Mouse (Mus musculus) neural tube, embryonic 11.5 days (tissue): ENCODE results near the gene Nrap. TPM values are rescaled to one million over a fixed set of nuclear protein-coding genes. Genes with fewer than 3 reads are reported as not detected.
A peak's percentile ranks its signal among the peaks of the same experiment; 100 is the strongest.

Source experiments
- ATAC-seq: fragments of 200-750 bp; cut with Nextera tagmentation; 2 replicates; pipeline ENCODE4 v1.8.0; 2017; ENCODE audit warnings: moderate number of reproducible peaks, mild to moderate bottlenecking, moderate TSS enrichment, moderate library complexity; ENCODE audit not compliant: insufficient read depth, low FRiP score, low TSS enrichment
- DNase-seq: peaks from one replicate; pipeline ENCODE4 v3.0.0-alpha.2; 2015; ENCODE audit warnings: low spot score
- H3K27ac ChIP-seq: fragments of 300-500 bp; sonication (generic); 2 replicates; pipeline ENCODE4 v1.5.1; 2014; ENCODE audit warnings: low read depth, mild to moderate bottlenecking, low read length
- H3K27me3 ChIP-seq: fragments of 300-500 bp; sonication (generic); 2 replicates; pipeline ENCODE4 v1.6.1; 2014; ENCODE audit warnings: mild to moderate bottlenecking, low read length, mixed read lengths; ENCODE audit not compliant: control insufficient read depth, insufficient read depth
- H3K36me3 ChIP-seq: fragments of 300-500 bp; sonication (generic); 2 replicates; pipeline ENCODE4 v1.6.1; 2014; ENCODE audit warnings: mild to moderate bottlenecking, low read length, moderate library complexity, mixed read lengths; ENCODE audit not compliant: control insufficient read depth, insufficient read depth
- H3K4me1 ChIP-seq: fragments of 300-500 bp; sonication (generic); 2 replicates; pipeline ENCODE4 v1.6.1; 2014; ENCODE audit warnings: low read length, mixed read lengths; ENCODE audit not compliant: control insufficient read depth, insufficient read depth
- H3K4me2 ChIP-seq: fragments of 300-500 bp; sonication (generic); 2 replicates; pipeline ENCODE4 v1.6.1; 2014; ENCODE audit warnings: low read depth, mild to moderate bottlenecking, moderate library complexity
- H3K4me3 ChIP-seq: fragments of 300-500 bp; sonication (generic); 2 replicates; pipeline ENCODE4 v1.5.1; 2014; ENCODE audit warnings: low read depth, low read length
- H3K9ac ChIP-seq: fragments of 300-500 bp; sonication (generic); 2 replicates; pipeline ENCODE4 v1.6.1; 2014; ENCODE audit warnings: mild to moderate bottlenecking, low read length
- H3K9me3 ChIP-seq: fragments of 300-500 bp; sonication (generic); 2 replicates; pipeline ENCODE4 v1.6.1; 2016; ENCODE audit warnings: low read length; ENCODE audit not compliant: control insufficient read depth
- WGBS: fragments of 180-500 bp; shearing (Covaris S2); extraction: QIAGEN DNeasy Blood & Tissue Kit; methylation state at CpG from one replicate; pipeline ENCODE4 v1.1.7; 2014; 5-methylcytosine and 5-hydroxymethylcytosine counted together
- polyA plus RNA-seq: library from polyadenylated mRNA; unstranded; fragments of >200 nt; fragmentation: Nextera tagmentation; extraction: Ambion mirVana; gene quantifications from 2 replicates; pipeline ENCODE4 v1.2.1, GENCODE M21; 2014

Gene Nrap
- polyA plus RNA-seq, 1 experiment from 2014 or later, result 0.16 TPM

DNA sequence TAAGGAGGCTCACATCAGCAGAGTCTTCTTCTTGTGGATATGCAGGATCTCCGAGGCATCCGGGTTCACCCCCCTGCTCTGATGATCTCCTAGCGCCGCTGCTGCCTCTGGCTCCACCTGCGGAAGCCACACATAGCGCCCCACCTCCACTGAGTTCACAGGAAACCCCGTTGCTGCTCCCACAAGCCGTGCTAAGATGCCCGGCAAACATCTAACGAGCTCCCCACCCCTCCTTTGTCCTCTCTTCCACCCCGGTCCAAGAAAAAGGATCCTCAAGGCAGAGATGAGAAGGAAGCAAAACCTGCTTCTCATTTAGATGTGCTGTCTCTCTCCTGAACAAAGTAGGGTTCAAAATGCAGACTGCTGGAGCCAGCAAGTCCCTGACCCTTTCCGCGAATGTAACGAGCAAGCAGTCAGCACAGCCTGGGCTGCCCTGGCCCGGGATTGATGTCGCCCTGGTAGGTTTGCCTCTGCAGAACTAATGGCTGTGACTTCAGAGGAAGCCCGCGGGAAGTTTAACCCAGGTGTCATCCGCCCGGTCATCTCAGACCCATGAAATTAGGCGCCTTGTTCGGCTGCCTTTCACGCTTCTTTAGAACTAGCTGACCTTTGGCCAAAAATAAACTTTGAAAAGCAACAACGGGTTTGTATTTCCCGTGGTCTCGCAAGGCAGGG is 69.5 kb downstream of the Nrap start:
- 15% methylated on average over 26 of the region's 26 CpGs for WGBS
- Histone ChIP-seq H3K9me3 (no peaks in the 10 kb centered on the region), H3K36me3 (no peaks in the 10 kb centered on the region), H3K4me1 (peaks cover 12% of the 10 kb centered on the region; the same call in 1 of the 2 replicates), H3K4me2 (peak overlapping the region; percentile 2; the same call in 1 of the 2 replicates), H3K9ac (peak overlapping the region; percentile 5; the same call in 1 of the 2 replicates), H3K27ac (no peak overlapping the region), H3K4me3 (no peak overlapping the region), H3K27me3 (no peaks in the 10 kb centered on the region)
- ATAC-seq (no peak), DNase-seq (peak; percentile 50)

DNA sequence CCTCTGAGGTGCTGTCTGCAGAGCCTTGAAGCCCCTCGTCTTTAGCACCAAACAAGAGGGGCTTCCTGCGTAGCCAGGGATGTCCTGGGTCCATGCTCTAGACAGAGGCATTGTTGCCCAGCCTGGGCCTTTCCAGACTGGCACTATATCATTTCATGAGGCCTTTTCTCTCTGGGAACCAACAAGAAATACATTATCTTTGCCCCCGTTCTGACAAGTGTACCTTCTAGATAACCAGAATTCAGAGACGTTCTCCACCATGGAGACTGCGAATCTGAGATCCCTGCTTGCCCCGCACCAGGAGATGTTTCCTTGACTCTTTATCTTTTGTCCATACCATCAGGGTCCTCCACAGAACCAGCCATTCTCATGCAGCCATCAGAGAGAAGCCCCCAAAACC is 70.2 kb downstream of the Nrap start:
- Histone ChIP-seq H3K36me3 (no peaks in the 10 kb centered on the region), H3K9ac (no peak overlapping the region), H3K9me3 (no peaks in the 10 kb centered on the region), H3K27me3 (no peaks in the 10 kb centered on the region), H3K4me1 (peaks cover 12% of the 10 kb centered on the region; the same call in 1 of the 2 replicates), H3K27ac (no peak overlapping the region), H3K4me2 (no peak overlapping the region), H3K4me3 (no peak overlapping the region)
- WGBS, result 92% methylated on average over 6 of the region's 6 CpGs
- no peak for ATAC-seq
- no peak for DNase-seq

DNA sequence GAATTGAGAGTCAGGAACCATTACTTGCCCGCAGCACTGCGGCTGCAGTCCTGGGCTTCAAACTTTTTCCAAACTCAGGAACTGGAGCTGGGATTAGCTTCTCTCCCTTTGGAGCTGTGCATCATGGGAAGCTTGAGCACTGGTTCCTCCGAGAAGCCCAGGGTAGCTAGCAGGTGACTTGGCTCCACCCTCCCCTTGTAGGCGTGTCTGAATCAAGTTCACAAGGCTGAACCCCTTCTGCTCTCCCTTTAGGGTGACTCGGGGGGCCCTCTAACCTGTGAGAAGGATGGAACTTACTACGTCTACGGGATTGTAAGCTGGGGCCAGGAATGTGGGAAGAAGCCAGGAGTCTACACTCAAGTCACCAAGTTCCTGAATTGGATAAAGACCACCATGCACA is 70.6 kb downstream of the Nrap start:
- Histone ChIP-seq H3K4me1 (peaks cover 12% of the 10 kb centered on the region; the same call in 1 of the 2 replicates), H3K4me2 (no peak overlapping the region), H3K27ac (no peak overlapping the region), H3K27me3 (no peaks in the 10 kb centered on the region), H3K9me3 (no peaks in the 10 kb centered on the region), H3K9ac (no peak overlapping the region), H3K36me3 (no peaks in the 10 kb centered on the region), H3K4me3 (no peak overlapping the region)
- 90% methylated on average over 7 of the region's 7 CpGs for WGBS
- DNase-seq, result no peak
- ATAC-seq, result no peak

DNA sequence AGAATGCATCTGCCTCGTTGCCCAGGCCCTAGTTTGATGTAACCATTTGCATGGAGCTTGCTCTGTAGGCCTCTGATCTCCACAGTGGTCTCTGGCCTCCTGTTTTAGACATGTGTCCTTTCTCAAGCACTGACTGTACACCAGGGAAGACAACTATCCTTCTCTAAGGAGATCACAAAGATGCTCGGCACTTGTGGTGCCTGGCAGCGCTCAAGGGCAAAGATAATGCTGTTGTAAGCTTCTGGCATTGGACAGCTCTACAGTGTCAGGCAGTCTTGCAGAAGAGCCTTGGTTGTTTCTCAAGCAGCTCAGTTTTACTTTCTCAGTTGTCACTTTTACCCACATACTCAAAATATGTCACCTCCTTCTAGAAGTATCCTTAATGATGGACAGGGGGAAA is 73.3 kb downstream of the Nrap start:
- Histone ChIP-seq H3K27ac (no peak overlapping the region), H3K4me1 (peaks cover 9% of the 10 kb centered on the region; the same call in 1 of the 2 replicates), H3K4me3 (no peak overlapping the region), H3K36me3 (no peaks in the 10 kb centered on the region), H3K9me3 (no peaks in the 10 kb centered on the region), H3K27me3 (no peaks in the 10 kb centered on the region), H3K4me2 (no peak overlapping the region), H3K9ac (no peak overlapping the region)
- no peak for DNase-seq
- WGBS, result 89% methylated on average over 3 of the region's 3 CpGs
- ATAC-seq, result no peak

DNA sequence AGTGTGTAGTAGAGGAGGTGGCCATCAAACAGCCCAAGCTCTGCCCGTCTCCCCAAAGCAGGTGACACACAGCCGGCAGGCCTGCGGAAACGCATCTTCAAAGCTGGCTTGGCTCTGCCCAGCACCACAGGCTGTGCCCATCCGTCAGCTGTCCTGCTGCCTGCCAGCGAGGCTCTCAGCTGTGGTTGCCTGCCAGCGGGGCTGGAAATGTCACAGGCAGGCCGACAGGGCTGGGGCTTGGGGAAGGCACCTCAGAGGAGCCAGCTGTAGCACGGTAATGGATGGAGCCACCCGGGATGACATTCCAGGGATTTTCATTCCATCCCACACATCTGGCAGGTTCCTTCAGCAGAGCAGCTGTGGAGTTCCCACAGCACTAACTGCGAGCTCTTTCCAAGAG is 89.0 kb downstream of the Nrap start:
- H3K9me3 ChIP-seq, result no peaks in the 10 kb centered on the region
- no peak for DNase-seq
- WGBS, result 69% methylated on average over 11 of the region's 11 CpGs
- no peaks in the 10 kb centered on the region for H3K27me3 ChIP-seq
- ATAC-seq, result no peak
- no peaks in the 10 kb centered on the region for H3K36me3 ChIP-seq
- H3K4me3 ChIP-seq, result no peak overlapping the region
- no peak overlapping the region for H3K27ac ChIP-seq
- H3K4me1 ChIP-seq, result no peaks in the 10 kb centered on the region
- no peak overlapping the region for H3K4me2 ChIP-seq
- H3K9ac ChIP-seq, result no peak overlapping the region

DNA sequence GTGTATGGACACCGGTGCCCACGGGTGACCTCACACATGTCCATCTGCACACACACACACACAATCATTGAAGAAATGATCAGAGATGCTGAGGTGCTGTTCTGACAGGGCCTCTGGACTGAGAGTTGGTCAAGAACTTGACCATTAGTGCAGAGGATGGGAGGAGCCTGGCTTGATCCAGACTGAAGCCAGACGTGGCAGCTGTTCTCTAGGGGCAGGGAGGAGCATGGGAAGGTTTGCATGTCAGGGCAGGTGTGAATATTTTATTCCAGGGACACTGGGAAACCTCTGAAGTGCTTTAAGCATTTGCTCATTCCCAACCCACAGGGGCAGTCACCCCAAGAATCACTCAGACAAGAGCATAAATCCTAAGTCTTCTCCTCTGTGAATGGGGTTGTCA is 92.6 kb downstream of the Nrap start:
- no peak for ATAC-seq
- H3K4me2 ChIP-seq, result no peak overlapping the region
- DNase-seq, result no peak
- H3K27ac ChIP-seq, result no peak overlapping the region
- no peaks in the 10 kb centered on the region for H3K27me3 ChIP-seq
- WGBS, result 63% methylated on average over 3 of the region's 3 CpGs
- no peak overlapping the region for H3K4me3 ChIP-seq
- no peaks in the 10 kb centered on the region for H3K4me1 ChIP-seq
- H3K36me3 ChIP-seq, result no peaks in the 10 kb centered on the region
- H3K9ac ChIP-seq, result no peak overlapping the region
- no peaks in the 10 kb centered on the region for H3K9me3 ChIP-seq

DNA sequence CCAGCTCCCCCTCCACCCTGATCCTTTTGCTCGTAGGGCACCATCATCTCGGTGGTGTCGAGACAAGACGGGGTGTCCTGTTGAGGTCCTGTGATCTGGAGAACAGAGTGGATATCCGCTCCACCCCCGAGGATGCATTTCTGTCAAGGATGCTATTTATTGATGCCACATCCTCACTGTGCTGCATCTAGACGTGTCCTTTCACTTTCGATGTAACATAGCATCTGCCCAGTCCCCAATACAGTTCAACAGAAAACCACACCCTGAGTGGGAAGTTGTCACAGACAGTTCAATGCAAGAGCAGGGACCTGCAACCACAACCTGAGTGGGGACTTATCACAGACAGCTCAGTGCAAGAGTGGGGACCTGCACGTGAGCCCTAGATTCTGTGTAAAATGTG is 93.2 kb downstream of the Nrap start:
- H3K27me3 ChIP-seq, result no peaks in the 10 kb centered on the region
- H3K36me3 ChIP-seq, result no peaks in the 10 kb centered on the region
- ATAC-seq (no peak), DNase-seq (no peak)
- H3K9me3 ChIP-seq, result no peaks in the 10 kb centered on the region
- H3K27ac ChIP-seq, result no peak overlapping the region
- H3K4me2 ChIP-seq, result no peak overlapping the region
- H3K9ac ChIP-seq, result no peak overlapping the region
- no peaks in the 10 kb centered on the region for H3K4me1 ChIP-seq
- WGBS, result 86% methylated on average over 9 of the region's 9 CpGs
- no peak overlapping the region for H3K4me3 ChIP-seq

DNA sequence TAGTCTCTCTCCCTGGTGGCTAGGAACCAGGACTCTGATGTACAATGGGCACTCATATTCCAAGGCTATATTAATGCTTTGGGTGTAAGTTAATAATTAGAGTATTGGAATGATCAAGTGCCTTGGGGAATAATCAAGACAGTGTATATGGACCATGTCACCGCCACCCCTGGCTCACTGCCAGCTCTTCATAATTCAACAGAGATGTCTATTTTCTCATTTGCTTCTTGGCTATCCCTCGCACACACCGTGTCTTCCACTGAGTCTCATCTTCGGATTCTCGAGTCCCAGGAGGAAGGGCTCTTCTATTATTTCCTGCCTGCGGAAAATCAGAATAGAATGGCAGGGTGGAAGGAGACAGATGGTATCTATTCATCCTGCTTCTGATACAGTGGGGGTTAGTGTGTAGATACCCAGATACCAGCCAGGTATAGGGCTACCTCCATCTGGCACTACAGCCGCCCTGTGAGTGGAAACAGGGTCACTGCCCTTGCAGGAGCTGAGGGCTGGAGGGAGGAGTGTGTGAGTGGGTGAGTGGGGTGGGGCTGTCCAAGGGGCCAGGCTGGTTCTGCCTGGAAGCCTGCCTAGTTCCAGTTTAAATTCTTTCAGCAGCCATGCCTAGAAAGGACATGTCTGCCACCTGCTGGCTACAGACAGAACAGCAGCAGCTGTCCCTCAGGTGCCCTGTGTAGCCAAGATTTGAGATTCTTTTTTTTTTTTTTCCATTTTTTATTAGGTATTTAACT is 95.0 kb downstream of the Nrap start:
- Histone ChIP-seq H3K4me1 (no peaks in the 10 kb centered on the region), H3K9ac (no peak overlapping the region), H3K36me3 (no peaks in the 10 kb centered on the region), H3K4me3 (no peak overlapping the region), H3K9me3 (no peaks in the 10 kb centered on the region), H3K27me3 (no peaks in the 10 kb centered on the region), H3K4me2 (no peak overlapping the region), H3K27ac (no peak overlapping the region)
- ATAC-seq, result peak; percentile 75; the same call in 1 of the 2 replicates
- WGBS, result 73% methylated on average over 7 of the region's 7 CpGs
- DNase-seq, result peak; percentile 75

DNA sequence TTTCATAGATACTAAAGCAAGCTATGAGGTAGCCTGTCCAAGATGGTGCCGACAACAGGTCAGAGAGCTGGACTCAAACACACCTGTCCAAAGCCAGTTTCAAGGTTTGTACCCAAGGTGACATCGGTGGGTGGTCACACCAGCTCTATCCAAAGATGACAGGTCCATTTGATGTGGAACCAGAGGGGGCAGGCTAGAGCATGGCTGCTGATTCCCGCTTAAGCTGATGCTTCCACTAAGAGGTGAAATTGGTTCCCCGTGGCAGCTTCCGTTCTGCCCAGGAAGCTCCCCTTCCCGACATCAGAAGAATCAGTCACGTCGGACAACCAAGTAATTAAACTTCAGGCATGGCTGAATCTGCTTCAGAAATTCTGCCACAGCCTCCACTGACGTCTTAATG is 97.5 kb downstream of the Nrap start:
- DNase-seq (no peak), ATAC-seq (no peak)
- Histone ChIP-seq H3K4me3 (no peak overlapping the region), H3K27ac (no peak overlapping the region), H3K4me1 (no peaks in the 10 kb centered on the region), H3K9ac (no peak overlapping the region), H3K27me3 (no peaks in the 10 kb centered on the region), H3K36me3 (no peaks in the 10 kb centered on the region), H3K9me3 (no peaks in the 10 kb centered on the region), H3K4me2 (no peak overlapping the region)
- WGBS, result 73% methylated on average over 9 of the region's 9 CpGs
